Mouse (Mus musculus) neural tube, embryonic 11.5 days (tissue): ENCODE measurements at regions not wholly inside any gene's neighbourhood (a gene's known extent, or its start where the extent isn't known, plus 50 kb on each side); places are given as distances from the start of the nearest gene placed in this dataset.
A peak's percentile ranks its signal among the peaks of the same experiment; 100 is the strongest.

Experiments used
- ATAC-seq: fragments of 200-750 bp; cut with Nextera tagmentation; 2 replicates; pipeline ENCODE4 v1.8.0; 2017; ENCODE audit warnings: moderate number of reproducible peaks, mild to moderate bottlenecking, moderate TSS enrichment, moderate library complexity; ENCODE audit not compliant: insufficient read depth, low FRiP score, low TSS enrichment
- DNase-seq: peaks from one replicate; pipeline ENCODE4 v3.0.0-alpha.2; 2015; ENCODE audit warnings: low spot score
- H3K27ac ChIP-seq: fragments of 300-500 bp; sonication (generic); 2 replicates; pipeline ENCODE4 v1.5.1; 2014; ENCODE audit warnings: low read depth, mild to moderate bottlenecking, low read length
- H3K27me3 ChIP-seq: fragments of 300-500 bp; sonication (generic); 2 replicates; pipeline ENCODE4 v1.6.1; 2014; ENCODE audit warnings: mild to moderate bottlenecking, low read length, mixed read lengths; ENCODE audit not compliant: control insufficient read depth, insufficient read depth
- H3K36me3 ChIP-seq: fragments of 300-500 bp; sonication (generic); 2 replicates; pipeline ENCODE4 v1.6.1; 2014; ENCODE audit warnings: mild to moderate bottlenecking, low read length, moderate library complexity, mixed read lengths; ENCODE audit not compliant: control insufficient read depth, insufficient read depth
- H3K4me1 ChIP-seq: fragments of 300-500 bp; sonication (generic); 2 replicates; pipeline ENCODE4 v1.6.1; 2014; ENCODE audit warnings: low read length, mixed read lengths; ENCODE audit not compliant: control insufficient read depth, insufficient read depth
- H3K4me2 ChIP-seq: fragments of 300-500 bp; sonication (generic); 2 replicates; pipeline ENCODE4 v1.6.1; 2014; ENCODE audit warnings: low read depth, mild to moderate bottlenecking, moderate library complexity
- H3K4me3 ChIP-seq: fragments of 300-500 bp; sonication (generic); 2 replicates; pipeline ENCODE4 v1.5.1; 2014; ENCODE audit warnings: low read depth, low read length
- H3K9ac ChIP-seq: fragments of 300-500 bp; sonication (generic); 2 replicates; pipeline ENCODE4 v1.6.1; 2014; ENCODE audit warnings: mild to moderate bottlenecking, low read length
- H3K9me3 ChIP-seq: fragments of 300-500 bp; sonication (generic); 2 replicates; pipeline ENCODE4 v1.6.1; 2016; ENCODE audit warnings: low read length; ENCODE audit not compliant: control insufficient read depth
- WGBS: fragments of 180-500 bp; shearing (Covaris S2); extraction: QIAGEN DNeasy Blood & Tissue Kit; methylation state at CpG from one replicate; pipeline ENCODE4 v1.1.7; 2014; 5-methylcytosine and 5-hydroxymethylcytosine counted together

- Histone ChIP-seq H3K27ac (no peak overlapping the region), H3K9me3 (no peaks in the 10 kb centered on the region), H3K27me3 (no peaks in the 10 kb centered on the region), H3K36me3 (no peaks in the 10 kb centered on the region), H3K4me1 (no peaks in the 10 kb centered on the region), H3K9ac (no peak overlapping the region), H3K4me2 (no peak overlapping the region), H3K4me3 (no peak overlapping the region)
- no peak for DNase-seq
- 43% methylated on average over 1 of the region's 1 CpGs for WGBS
- ATAC-seq: no peak
Measured at GRCm38 (mm10) chr2:82508595-82508994, 434.8 kb upstream of the Fsip2 start.

GRCm38 (mm10) chr2:82515165-82515564 is 428.3 kb upstream of the Fsip2 start:
- Histone ChIP-seq H3K27ac (no peak overlapping the region), H3K4me3 (no peak overlapping the region), H3K9me3 (no peaks in the 10 kb centered on the region), H3K4me1 (no peaks in the 10 kb centered on the region), H3K27me3 (no peaks in the 10 kb centered on the region), H3K9ac (no peak overlapping the region), H3K4me2 (no peak overlapping the region), H3K36me3 (no peaks in the 10 kb centered on the region)
- ATAC-seq: 0 out of 2 replicates have a peak, but pooled peaks have one; percentile 36
- no peak for DNase-seq
- WGBS: 71% methylated on average over 3 of the region's 3 CpGs

GRCm38 (mm10) chr2:82519951-82520350 is 423.5 kb upstream of the Fsip2 start:
- ATAC-seq (no peak), DNase-seq (no peak)
- H3K9ac ChIP-seq: no peak overlapping the region
- no peaks in the 10 kb centered on the region for H3K9me3 ChIP-seq
- no peaks in the 10 kb centered on the region for H3K27me3 ChIP-seq
- 91% methylated on average over 3 of the region's 3 CpGs for WGBS
- H3K4me3 ChIP-seq: no peak overlapping the region
- no peak overlapping the region for H3K4me2 ChIP-seq
- H3K4me1 ChIP-seq: no peaks in the 10 kb centered on the region
- no peak overlapping the region for H3K27ac ChIP-seq
- H3K36me3 ChIP-seq: no peaks in the 10 kb centered on the region

- no peak overlapping the region for H3K27ac ChIP-seq
- H3K27me3 ChIP-seq: no peaks in the 10 kb centered on the region
- H3K4me1 ChIP-seq: no peaks in the 10 kb centered on the region
- H3K4me2 ChIP-seq: no peak overlapping the region
- WGBS: 85% methylated on average over 3 of the region's 3 CpGs
- no peaks in the 10 kb centered on the region for H3K36me3 ChIP-seq
- ATAC-seq (no peak), DNase-seq (no peak)
- H3K9ac ChIP-seq: no peak overlapping the region
- H3K4me3 ChIP-seq: no peak overlapping the region
- no peaks in the 10 kb centered on the region for H3K9me3 ChIP-seq
Measured at GRCm38 (mm10) chr2:82538958-82539357, 404.5 kb upstream of the Fsip2 start.

GRCm38 (mm10) chr2:82540676-82541075 is 402.8 kb upstream of the Fsip2 start:
- ATAC-seq (no peak), DNase-seq (no peak)
- H3K4me3 ChIP-seq: no peak overlapping the region
- no peak overlapping the region for H3K4me2 ChIP-seq
- H3K9me3 ChIP-seq: no peaks in the 10 kb centered on the region
- H3K27ac ChIP-seq: no peak overlapping the region
- no peak overlapping the region for H3K9ac ChIP-seq
- no peaks in the 10 kb centered on the region for H3K4me1 ChIP-seq
- no peaks in the 10 kb centered on the region for H3K36me3 ChIP-seq
- no peaks in the 10 kb centered on the region for H3K27me3 ChIP-seq

GRCm38 (mm10) chr2:82570358-82570757 is 373.1 kb upstream of the Fsip2 start:
- Histone ChIP-seq H3K9ac (no peak overlapping the region), H3K9me3 (no peaks in the 10 kb centered on the region), H3K4me3 (no peak overlapping the region), H3K36me3 (no peaks in the 10 kb centered on the region), H3K4me2 (no peak overlapping the region), H3K4me1 (no peaks in the 10 kb centered on the region), H3K27ac (no peak overlapping the region), H3K27me3 (no peaks in the 10 kb centered on the region)
- ATAC-seq: no peak
- no peak for DNase-seq

- Histone ChIP-seq H3K36me3 (no peaks in the 10 kb centered on the region), H3K9ac (no peak overlapping the region), H3K9me3 (no peaks in the 10 kb centered on the region), H3K4me1 (no peaks in the 10 kb centered on the region), H3K4me3 (no peak overlapping the region), H3K27me3 (no peaks in the 10 kb centered on the region), H3K4me2 (no peak overlapping the region), H3K27ac (no peak overlapping the region)
- DNase-seq: no peak
- 93% methylated on average over 2 of the region's 2 CpGs for WGBS
- ATAC-seq: no peak
Measured at GRCm38 (mm10) chr2:82572099-82572498, 371.3 kb upstream of the Fsip2 start.

- Histone ChIP-seq H3K4me2 (no peak overlapping the region), H3K9ac (no peak overlapping the region), H3K9me3 (no peaks in the 10 kb centered on the region), H3K27ac (no peak overlapping the region), H3K4me3 (no peak overlapping the region), H3K36me3 (no peaks in the 10 kb centered on the region), H3K27me3 (no peaks in the 10 kb centered on the region), H3K4me1 (no peaks in the 10 kb centered on the region)
- 91% methylated on average over 1 of the region's 1 CpGs for WGBS
- ATAC-seq: no peak
- no peak for DNase-seq
Measured at GRCm38 (mm10) chr2:82573841-82574240, 369.6 kb upstream of the Fsip2 start.

GRCm38 (mm10) chr2:82579665-82580064 is 363.8 kb upstream of the Fsip2 start:
- WGBS: 86% methylated on average over 1 of the region's 1 CpGs
- DNase-seq (no peak), ATAC-seq (no peak)
- Histone ChIP-seq H3K27ac (no peak overlapping the region), H3K9ac (no peak overlapping the region), H3K9me3 (no peaks in the 10 kb centered on the region), H3K4me1 (no peaks in the 10 kb centered on the region), H3K4me3 (no peak overlapping the region), H3K36me3 (no peaks in the 10 kb centered on the region), H3K4me2 (no peak overlapping the region), H3K27me3 (no peaks in the 10 kb centered on the region)
